Mouse (Mus musculus) spleen, adult 18-20 months (tissue): ENCODE measurements around the gene Klf3.
A peak's percentile ranks its signal among the peaks of the same experiment; 100 is the strongest.

Experiments
- DNase-seq, 2 experiments: peaks; one replicate each; pipeline ENCODE4 v3.0.0; 2022; ENCODE audit warnings: mixed read lengths in 2 of 2

Klf3 gene

GRCm38 (mm10) chr5:64802795-64803719, at the start of gene Klf3:
Gene Klf3, plus strand, starts transcription at chr5:64803388.
- DNase-seq, result peak; percentile 92 to 94

- no peak for DNase-seq
These were observed 40.9 kb upstream of the Klf3 start for GRCm38 (mm10) chr5:64762295-64762694.

GRCm38 (mm10) chr5:64764452-64764851, 38.7 kb upstream of the Klf3 start:
- DNase-seq, result no peak

GRCm38 (mm10) chr5:64765765-64766164, 37.4 kb upstream of the Klf3 start:
- DNase-seq, result no peak

- DNase-seq, result no peak
These were observed 36.6 kb upstream of the Klf3 start for GRCm38 (mm10) chr5:64766626-64767025.

GRCm38 (mm10) chr5:64771619-64772018, 31.6 kb upstream of the Klf3 start:
- no peak for DNase-seq

- no peak for DNase-seq
These were observed 25.0 kb upstream of the Klf3 start for GRCm38 (mm10) chr5:64778211-64778610.

GRCm38 (mm10) chr5:64779285-64779684, 23.9 kb upstream of the Klf3 start:
- DNase-seq, result no peak

GRCm38 (mm10) chr5:64780778-64781177, 22.4 kb upstream of the Klf3 start:
- peak; percentile 40 to 42 for DNase-seq

- no peak for DNase-seq
These were observed 15.0 kb upstream of the Klf3 start for GRCm38 (mm10) chr5:64788175-64788574.

GRCm38 (mm10) chr5:64798209-64798608, 5.0 kb upstream of the Klf3 start:
- no peak for DNase-seq

GRCm38 (mm10) chr5:64801545-64801944, 1.6 kb upstream of the Klf3 start:
- DNase-seq, result no peak

- no peak for DNase-seq
These were observed 1.0 kb upstream of the Klf3 start for GRCm38 (mm10) chr5:64802143-64802542.

GRCm38 (mm10) chr5:64803720-64804462, 703 bp downstream of the Klf3 start:
- DNase-seq, result peak in 1 of 2 experiments; percentile 53

- no peak for DNase-seq
These were observed 2.1 kb downstream of the Klf3 start for GRCm38 (mm10) chr5:64805131-64805872.

- peak in 1 of 2 experiments; percentile 41 for DNase-seq
These were observed 2.8 kb downstream of the Klf3 start for GRCm38 (mm10) chr5:64805873-64806505.

GRCm38 (mm10) chr5:64806600-64806999, 3.4 kb downstream of the Klf3 start:
- no peak for DNase-seq

GRCm38 (mm10) chr5:64807159-64807558, 4.0 kb downstream of the Klf3 start:
- no peak for DNase-seq

- no peak for DNase-seq
These were observed 4.4 kb downstream of the Klf3 start for GRCm38 (mm10) chr5:64807603-64808002.

GRCm38 (mm10) chr5:64808106-64809010, 5.2 kb downstream of the Klf3 start:
- DNase-seq, result no peak

GRCm38 (mm10) chr5:64809257-64809656, 6.1 kb downstream of the Klf3 start:
- DNase-seq, result no peak
